Mouse (Mus musculus) heart, adult 18-20 months (tissue): ENCODE results near the gene Cyb5r3. TPM values are rescaled to one million over a fixed set of nuclear protein-coding genes. Genes with fewer than 3 reads are reported as not detected.
A peak's percentile ranks its signal among the peaks of the same experiment; 100 is the strongest.

ENCODE experiments used
- DNase-seq, 2 experiments: peaks; one replicate each; pipeline ENCODE4 v3.0.0; 2021 to 2022; ENCODE audit warnings: mixed read lengths in 1 of 2
- total RNA-seq, 2 experiments: library from RNA; stranded (reverse); gene quantifications; 2 replicates each; pipeline ENCODE4 v1.2.3; 2021

Gene Cyb5r3
- total RNA-seq, 2 experiments from 2014 or later = 83.9 to 93.0 TPM

DNA sequence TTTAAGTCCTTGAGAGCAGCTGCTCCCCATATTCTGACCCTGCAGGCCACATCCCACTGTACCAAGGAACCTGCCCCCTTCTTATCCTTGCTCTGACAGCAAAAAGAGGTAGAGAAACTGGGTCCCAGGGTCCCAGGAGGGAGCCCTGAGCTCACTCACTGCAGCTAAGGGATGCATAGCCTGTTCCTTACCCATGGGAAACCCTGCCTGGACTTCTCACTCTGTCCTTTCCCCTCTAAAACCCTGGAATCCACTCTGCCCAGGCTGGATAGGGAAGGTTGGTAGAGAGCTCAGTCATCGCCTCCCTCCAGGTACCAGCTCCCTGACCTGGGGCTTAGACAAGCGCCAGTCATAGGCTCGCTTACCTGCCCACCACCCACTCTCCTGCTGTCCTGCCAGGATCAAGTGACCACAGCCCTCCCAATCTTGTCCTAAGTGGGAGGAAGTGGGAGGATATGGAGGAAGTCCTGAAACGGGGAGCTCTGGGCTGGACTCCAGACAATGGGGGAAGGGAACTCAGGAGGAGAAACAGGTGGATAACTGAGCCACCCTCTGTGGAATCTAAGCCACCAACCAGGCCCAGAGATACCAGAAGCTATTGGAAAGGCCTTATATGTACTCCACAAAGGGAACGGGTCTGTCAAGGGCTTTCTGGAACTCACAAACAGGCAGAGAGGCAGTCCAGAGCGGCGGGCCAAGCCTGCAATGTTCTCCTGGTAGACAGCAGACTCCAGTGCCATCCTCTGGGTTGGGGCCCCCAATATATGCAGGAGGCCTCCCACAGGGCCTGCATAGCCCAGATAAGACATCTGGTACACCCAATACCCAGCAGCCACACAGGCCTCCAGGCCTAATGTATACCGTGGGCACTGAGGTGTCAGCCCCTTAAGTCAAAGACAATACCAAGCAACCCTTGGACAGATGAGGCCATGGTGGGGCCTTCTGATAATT, 2.3 kb downstream of the Cyb5r3 start:
- DNase-seq = peak; percentile 76 to 86

DNA sequence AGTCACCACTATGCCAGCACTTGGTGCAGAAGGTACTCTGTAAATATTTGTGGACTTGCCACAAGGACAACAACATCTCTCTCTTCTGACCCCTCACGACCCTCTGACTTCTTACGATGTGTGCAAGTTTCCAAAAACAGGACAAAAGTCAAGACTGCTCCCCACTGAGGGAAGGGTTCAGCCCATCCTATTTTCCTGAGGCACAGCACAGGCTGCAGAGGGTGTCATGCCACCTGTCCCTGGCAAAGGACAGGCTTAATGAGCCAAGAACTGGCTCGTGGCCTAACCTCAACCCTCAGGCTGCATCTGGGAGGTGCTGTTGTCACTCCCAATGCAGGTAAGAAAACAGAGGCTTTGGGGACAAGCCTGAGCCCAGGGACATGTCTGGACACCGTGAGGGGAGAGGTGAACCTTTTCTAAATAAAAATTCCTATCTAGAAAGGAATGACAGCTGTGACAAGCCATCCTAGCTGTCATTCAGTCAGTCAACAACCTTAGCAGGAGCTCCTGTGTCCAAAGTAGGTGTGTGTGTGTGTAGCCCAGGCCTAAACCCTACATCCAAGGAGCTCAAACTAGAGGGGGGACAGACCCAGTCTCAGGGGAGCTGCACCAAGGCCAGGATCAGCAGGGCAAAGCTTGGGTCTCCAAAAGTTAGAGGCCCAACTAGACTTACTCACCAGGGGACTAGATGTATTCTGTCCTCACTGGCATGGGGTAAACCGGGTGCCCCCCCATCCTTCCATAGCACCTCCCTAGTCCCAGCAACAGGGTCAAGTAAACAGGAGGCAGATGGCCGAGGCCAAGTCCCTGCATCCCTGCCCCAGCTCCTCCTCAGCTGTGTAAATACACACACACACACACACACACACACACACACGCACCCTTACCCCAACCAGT, 3.3 kb downstream of the Cyb5r3 start:
- peak in 1 of 2 experiments; percentile 30 for DNase-seq

DNA sequence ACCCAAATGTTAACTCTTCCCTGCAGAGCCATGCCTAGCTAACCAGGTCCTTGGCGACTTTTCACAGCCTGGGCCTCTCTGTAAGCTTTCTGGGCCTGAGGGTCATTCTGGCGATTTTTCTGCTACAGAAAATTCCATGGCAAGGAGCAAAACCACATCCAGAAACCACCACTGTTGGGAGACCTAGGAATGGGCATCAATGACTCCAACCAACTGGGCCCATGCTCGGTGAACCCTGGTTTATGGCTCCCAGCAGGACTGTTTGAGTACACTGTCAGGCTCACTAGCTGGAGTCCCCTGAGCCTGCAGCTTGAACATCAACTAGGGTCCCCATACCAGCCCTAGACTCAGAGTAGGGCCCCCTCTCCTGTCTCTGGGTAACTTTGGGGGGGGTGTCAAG, 4.1 kb downstream of the Cyb5r3 start:
- DNase-seq = no peak

DNA sequence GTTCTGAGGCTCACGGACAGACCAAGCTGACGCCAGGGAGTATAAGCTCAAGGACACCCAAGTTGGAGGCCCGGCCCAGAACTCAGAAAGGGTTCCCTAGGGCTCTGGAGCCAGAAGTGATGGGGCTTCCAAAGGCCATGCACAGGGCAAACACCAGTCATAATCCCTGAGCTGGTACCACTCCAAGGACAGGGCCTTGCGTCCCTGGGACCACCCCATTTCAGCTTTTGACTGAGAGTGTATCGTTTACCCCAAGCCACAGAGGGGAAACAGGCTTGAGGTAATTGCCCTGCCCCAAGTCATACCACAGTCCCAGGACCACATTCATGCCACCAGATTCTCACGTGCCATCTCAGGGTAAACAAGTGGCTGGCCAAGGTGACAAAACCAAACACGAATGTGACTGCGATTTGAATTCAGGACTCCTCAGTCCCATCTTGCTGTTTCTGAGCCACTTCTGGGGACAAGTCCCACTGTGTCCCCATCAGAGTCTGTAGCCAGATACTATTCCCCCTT, 4.8 kb downstream of the Cyb5r3 start:
- peak in 1 of 2 experiments; percentile 6 for DNase-seq

DNA sequence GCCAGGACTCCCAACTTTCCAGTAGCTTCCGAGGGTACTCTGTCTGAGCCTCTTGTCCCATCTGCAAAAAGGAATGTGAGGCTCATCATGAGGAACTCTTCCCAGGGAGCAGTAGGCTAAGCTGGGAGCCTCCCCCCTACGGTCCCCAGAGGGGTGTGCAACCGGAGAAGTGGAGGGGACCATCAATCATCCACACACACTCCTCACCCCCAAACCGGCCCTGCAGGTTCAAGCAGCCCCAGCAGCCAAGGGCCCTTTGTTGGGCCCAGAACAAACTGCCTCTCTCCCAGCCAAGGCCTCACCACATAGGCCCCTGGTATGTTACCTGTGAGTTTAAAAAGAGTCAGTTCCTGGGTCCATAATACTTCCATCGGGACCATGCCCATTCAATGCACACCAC, 5.3 kb downstream of the Cyb5r3 start:
- DNase-seq = no peak

DNA sequence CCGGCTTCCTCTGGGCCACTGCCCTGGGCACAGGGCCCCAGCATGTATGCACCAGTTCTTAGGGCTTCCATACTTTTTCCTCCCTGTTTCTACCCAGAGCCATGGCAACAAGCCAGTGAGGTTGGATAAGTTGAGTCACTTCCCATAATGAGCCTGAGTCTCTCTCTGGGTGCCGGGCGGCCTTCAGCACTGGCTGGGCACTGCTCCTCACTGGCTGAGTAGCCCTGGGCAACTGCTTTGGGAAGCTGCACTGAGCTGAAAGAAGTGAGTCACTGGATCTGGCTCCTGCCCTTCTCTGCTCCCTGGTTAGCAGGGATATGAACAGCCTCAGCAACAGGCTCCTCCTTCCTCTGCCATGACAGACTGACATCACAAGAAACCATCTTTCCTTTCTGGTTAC, 5.8 kb downstream of the Cyb5r3 start:
- peak; percentile 58 to 68 for DNase-seq

DNA sequence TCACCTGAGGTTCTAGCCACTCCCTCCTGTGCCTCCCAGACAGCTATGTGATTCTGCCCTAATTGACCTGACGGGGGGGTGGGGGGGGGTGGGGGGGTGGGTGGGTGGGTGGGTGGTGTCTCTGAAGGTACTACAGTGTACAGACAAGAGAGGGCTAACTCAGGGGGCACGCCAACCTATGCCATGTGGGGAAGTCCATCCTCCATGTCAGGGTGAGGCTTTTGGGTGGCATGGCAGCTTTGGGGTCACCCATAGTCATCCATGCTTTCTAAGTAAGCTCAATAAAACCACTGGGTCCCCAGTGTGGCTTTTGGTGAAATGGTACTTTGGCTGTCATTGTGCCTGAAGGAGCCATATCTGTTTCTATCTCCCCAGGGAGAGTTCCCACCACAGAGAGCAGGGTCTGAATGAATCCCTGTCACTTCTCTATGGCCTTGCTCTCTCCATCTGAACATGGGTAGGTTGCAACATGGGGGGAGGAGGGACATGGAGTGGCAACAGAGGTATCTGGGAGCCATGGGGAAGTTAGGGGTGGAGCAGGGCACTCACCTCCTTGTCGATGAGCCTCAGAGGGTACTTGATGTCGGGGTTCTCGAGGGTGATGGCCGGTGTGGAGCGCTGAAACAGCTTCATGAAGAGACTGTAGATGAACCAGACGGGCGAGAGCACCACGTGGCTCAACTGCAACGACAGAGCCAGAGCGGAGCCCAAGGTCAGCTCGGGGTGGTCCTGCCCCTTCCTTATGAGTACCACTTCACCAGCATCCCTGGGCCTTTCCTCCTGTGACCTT, 6.7 kb downstream of the Cyb5r3 start:
- DNase-seq = peak in 1 of 2 experiments; percentile 1

DNA sequence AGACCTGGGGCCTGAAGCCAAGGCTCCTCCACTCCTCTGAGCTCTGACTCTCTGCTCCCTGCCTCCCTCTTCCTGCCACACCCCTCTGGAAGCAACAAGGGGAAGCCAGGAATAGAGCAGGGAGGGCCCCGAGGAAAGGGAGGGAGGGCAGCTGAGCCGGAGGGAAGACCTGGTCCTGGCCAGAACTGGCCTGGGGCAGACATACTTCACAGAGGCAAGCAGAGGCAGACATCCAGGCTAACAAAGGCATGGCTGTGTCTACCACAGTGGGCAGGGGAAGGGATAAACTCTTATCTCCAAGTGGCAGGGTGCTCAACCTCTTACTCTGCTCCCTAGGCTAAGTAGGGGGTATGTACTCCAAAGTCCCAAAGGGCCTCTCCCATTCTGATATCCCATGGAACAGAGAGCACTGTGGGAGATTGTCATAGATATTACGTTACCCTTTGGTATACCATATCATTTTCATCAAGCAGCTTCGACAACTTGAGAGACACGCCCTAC, 7.4 kb downstream of the Cyb5r3 start:
- DNase-seq = peak; percentile 80 to 93

DNA sequence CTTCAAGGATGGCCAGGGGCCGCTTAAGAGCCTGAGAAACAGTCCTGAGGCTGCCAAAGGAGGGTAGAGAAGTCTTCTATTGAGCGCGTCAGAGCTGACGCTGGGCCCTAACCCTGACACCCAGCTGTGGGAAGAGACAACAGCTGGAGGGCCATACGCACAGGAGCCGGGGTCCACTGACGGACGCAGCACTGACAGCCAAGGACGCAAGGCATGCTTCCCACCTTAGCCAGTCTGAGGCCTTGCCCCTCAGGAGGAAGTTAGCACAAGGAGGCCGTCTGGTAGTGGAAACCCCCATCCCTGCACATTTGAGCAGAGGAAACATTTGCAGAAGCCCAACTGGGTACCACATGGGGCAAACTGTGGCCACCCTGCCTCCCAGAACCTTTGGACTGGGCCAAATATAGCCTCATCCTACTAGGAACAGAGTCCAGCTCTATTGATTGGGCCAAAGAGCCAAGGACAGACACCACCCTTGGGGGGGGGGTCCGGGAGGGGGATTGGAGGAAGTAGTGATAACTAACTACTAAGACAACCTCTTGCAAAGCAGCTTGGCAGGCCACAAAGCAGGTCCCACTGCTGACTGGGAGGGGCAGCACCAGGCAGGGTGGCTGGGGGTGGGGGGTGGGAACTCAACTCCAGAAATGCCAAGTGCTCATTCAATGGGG, 9.4 kb downstream of the Cyb5r3 start:
- no peak for DNase-seq

DNA sequence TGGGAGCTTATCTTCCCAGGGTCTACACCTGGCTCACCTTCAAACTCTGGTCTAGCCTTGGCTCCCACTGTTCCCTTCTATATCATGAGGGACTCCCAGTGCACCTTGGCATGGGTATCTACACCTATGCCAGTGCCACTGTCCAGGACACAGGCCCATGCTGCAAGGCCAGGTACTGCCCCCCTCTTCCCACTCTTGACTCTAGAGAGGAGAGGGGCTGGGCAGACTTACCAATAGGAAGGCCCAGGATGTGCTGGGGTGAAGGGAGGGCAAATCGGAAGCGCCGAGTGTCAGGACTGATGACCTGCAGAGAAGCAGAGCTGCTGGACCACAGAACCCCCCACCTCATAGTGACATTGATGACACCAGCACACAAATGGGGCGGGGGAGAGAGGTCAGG, 10.4 kb downstream of the Cyb5r3 start:
- DNase-seq = no peak

DNA sequence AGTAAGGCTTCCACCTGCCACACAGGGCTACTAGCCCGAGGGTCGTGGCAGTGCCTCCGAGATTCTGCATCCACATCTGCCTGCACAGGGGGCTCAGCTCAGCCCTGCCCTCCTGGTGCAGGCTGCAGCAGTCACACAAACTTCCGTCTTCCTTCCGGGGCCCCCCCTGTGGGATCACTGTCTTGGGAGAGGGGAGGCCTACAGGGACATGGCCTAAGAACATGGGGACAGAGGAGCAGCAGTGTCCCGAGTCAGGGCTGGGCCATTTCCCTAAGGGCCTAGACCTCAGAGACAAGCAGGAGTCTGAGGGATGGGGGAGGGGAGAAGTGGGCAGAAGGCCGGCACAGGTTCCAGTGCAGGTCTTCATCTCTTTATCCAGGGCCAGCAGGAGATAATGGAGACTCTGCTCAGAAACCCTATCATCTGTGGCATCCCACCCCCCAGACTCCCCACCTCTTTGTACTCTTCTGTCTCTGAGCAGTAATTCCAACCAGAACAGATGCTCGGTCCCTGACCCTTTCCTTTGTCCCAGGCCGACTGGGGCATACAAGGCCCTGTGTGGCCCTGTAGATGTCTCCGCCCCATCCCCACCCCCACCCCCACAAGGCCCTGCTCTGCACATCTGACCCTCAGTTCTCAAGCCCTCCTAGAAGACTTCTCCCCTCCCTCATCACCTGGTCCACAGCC, 11.2 kb downstream of the Cyb5r3 start:
- DNase-seq = peak in 1 of 2 experiments; percentile 58

DNA sequence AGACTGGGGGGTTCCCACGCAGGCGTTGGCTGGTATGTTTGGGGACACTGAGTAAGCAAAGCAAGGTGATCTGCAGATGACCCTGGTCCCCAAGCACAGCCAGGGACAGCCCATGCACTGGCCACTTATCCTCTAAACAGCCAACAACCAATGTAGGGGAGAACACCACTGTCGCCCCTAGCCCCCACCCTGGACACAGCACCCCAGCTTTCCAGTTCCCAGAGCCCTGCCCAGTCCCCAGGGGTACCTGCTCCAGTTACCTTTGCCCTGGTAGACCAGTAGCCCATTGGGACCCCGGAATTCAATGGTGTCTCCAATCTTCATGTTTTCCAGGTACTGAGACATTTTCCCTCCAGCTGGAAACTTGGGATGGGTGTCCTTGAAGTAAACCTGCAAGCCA, 11.8 kb downstream of the Cyb5r3 start:
- no peak for DNase-seq

DNA sequence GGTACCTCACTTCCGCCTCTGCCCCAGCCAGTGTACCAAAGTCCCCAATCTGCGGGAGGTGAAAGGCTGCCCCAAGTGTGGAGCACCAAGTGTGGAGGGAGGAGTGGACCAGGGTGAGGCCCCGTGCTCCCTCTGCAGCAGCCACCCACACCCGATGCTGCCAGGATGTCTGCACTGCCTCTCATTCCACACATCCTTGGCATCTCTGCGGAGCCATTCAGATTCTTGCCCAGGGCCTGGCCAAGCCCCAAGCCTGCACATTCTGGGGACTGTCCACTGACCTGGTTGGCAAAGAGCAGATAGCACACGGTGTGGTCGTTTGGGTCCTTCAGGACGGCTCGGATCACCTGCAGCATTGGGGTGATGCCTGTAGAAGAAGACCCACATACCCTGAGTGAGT, 12.6 kb downstream of the Cyb5r3 start:
- no peak for DNase-seq

DNA sequence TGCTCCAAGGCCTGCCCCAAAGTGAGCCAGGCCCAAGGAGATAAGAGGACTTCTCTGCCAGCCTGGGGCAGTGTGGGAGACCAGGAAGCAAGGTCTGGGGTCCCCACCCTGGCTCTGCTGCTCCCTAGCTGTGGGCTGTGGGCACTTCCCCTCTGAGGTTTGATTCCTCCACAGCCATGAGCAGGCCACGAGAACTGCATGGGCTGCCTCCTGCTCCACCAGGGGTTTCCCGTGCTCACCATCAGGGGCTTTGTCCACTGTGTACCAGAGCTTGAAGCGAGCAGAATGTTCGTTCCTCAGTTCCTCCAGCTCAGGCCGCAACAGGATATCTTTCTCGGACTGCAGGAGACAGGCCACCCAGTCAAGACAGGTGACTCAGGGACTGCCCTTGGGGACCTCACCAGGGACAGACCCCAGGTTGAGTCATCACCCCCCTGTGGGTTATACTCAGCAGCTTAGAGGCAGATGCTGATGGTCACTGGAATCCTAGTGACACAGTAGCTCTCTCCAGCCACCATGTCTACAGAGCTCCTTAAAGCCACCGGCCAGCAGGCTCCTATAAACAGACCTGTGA, 13.7 kb downstream of the Cyb5r3 start:
- DNase-seq = no peak

DNA sequence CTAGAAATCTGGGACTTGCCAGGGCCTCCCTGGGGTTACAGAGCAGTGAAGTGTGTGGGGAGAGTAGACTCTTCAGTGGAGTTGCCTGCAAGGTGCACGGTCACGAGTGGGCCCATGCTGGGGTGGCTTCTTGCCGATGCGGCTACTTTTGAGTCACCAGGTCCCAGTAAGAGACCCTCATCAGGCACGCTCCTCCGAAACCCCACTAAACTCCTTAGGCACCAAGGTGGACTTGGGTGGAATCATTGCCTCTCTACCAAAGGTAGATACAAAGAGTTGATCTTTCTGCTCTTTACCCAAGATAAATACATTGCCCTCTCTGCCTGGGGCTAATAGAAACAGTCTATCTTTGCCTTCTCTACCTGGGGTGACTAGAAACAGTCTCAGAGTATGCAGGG, 14.7 kb downstream of the Cyb5r3 start:
- no peak for DNase-seq

DNA sequence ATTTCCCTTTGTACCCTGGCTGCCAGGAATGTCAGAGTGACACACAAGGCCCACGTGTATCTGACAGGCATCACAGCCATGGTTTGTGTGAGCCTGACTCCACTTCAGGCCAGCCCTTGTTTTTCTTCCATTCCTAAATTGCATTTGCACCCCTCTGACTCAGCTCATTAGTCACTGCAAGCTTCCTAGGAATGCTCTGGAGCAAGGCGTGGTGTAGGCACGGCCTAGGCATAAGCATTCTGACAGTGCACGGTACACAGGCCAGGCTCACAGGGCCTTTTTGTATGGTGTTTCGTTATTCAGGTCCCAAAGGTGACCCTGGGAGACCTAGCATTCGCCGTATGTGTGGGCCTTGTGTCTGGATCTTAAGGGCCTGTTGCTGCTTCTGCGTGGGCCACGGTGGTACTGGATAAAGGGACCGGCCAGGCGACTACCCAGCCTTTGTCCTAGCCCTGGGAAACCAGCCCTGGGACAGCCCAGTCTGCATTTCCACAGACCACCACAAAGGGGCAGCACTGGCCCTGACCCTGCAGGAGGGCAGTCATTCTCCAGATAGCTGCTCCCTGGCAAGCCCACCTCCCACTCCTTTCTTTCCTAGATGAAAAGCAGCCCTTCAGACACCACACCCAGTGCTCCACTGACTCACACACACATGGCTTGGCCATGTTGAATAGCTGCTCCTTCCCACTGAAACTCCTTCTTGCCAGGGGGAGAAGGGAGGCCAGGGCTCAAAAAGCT, 15.3 kb downstream of the Cyb5r3 start:
- DNase-seq = peak; percentile 70 to 74

DNA sequence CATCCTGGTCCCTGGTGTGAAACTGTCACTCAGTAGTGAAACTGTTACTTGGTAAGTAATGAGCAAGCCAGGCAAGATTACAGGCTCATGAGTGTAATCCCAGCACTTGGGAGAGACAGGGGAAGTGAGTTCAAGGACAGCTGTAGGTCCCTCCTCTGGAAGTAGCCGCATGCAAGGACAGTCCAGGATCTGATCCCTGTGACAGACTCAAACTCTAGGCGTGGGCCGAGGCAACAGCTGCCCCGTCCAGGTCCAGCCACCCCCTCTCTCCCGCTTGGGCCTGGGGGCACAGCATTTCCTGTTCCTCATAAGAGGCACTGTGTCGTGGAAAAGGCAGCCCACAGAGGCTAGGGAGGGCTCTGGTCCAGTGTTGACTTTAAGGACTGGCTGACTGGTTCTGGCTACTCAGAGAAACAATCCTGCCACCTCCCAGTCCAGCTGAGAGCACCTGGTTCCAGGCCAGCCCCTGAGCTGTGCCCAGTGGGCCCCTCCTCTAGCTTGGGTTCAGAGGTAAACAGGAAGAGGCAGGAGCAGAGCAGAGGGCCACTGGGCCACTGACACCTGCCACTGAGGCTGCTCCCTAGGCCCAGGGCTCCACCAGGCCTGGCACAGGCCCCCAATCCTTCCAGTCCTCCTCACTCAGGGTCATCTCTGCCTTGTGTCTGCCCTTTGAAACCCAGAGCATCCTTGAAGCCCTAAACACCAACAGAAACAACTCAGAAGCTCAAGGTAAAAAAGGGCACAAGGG, 16.5 kb downstream of the Cyb5r3 start:
- no peak for DNase-seq

DNA sequence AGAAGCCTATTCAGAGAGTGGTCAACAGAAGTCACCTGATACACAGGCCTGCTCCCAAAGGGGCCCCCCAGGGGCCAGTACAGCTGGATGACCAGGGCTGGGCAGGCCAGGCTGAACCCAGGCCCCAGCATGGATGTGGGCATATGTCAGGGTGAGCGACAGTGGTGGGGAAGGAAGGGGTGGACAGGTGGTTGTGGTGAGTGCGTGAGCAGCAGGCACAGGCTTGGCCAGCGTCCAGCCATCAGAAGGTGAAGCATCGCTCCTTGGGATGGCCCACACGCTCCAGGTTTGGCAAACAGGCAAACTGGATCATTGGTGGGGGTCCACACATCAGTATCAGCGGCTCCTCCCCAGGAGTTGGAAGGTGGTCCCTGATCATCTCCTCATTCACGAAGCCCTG, 18.1 kb downstream of the Cyb5r3 start:
- no peak for DNase-seq

DNA sequence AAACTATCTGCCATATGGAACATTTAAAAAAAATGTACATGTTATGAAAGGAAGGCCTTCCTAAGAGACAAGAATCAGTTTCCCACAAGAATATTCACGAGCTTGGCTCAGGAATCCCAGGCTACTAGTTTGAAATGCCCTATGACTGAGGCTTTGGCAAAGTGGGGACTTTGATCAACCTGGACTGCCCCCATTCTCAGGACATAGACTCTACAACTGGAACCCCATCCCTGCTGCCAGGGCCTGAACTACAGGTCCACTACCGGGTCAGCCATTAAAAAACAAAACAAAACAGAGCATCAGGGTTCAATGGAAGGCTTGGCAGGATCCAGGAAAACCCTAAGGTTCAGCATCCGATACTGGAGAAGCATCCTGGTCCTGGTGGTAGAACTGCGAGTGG, 21.7 kb downstream of the Cyb5r3 start:
- no peak for DNase-seq
